Mouse (Mus musculus) cerebellum, adult 18-20 months (tissue): ENCODE data around the gene Gm11634.

Experiments used
- DNase-seq, 2 experiments: peaks; one replicate each; pipeline ENCODE4 v3.0.0; 2021

Gm11634 gene

GRCm38 (mm10) chr11:101553354-101553930 lies 45.6 kb downstream of the Gm11634 start:
- DNase-seq = no peak

DNA sequence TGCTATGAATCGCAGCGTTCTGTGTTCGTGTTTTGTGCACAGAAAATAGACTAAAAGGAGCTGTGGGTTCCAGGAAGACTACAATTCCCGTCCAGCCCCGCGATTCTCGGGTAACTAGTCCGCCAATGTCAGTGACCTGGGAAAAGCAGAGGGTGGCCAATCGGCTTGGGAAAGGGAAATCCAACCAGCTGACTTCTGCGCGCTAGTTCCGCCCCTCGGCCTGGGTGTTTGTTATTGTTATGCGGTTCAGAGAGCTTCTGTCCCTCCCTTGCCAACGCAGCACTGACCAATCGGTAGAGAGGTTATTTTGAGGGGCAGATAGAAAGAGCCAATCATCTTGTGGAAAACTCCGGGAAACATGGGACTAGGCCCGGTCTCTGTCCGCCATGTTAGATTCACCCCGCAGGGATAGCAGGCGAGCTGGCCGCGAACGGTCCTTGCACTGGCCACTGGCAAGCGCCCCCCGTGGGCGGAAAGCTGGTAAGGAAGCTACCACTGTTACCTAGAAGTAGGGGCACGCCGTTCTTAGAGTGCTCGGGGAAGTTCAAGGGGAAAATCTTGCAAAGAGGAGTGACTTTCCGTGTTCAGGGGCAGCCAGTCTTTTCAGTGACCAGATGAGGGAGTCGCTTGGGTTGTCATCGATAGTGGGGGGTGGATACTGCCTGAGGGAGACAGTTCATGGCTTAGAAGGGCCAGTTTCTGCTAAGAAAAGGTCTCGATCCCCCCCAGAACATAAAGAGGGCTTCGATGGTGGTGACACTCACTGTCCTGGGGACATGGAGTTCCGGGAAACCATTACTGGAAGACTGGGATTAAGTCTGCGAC lies 46.4 kb downstream of the Gm11634 start:
- DNase-seq = peak; percentile 94 to 99

- DNase-seq = peak; percentile 88 to 90
These were observed 47.1 kb downstream of the Gm11634 start, which contains the start of the genes Brca1 and Nbr1 for GRCm38 (mm10) chr11:101551751-101552475. TSS of gene Brca1 (minus strand) at chr11:101551955. TSS of gene Nbr1 (plus strand) at chr11:101552149.

- DNase-seq = no peak
These were observed 50.5 kb downstream of the Gm11634 start for GRCm38 (mm10) chr11:101548526-101548925.

DNA sequence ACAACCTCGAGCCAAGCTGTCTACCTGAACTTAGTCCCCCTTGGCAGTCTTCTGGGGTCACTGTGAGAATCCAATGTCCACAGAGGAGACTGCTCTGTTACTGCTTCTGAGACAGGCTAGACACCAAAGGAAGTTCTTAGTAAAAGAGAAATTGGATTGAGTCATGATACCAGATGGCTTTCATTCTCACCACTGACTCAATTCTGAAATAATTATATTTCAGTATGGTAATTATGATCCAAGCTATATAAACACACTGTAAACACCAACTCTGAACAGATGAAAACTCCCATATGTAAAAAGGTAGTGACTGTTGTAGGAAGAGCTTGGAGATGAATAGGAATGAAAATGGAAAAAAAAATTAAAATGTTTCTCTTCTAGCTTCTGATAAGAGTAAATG lies 54.9 kb downstream of the Gm11634 start:
- DNase-seq = no peak
